Comparison of ENCODE assay signal across 35 mouse cellular contexts in genomic region chr5:147969566-147969965, GRCm38 (mm10).
"Had no signal": no experiment of that assay in that cellular context is flagged by ENCODE, and none has a peak within 500 bp of the region (broad histone marks: within the 10 kb centered on the region; RNA-seq: fewer than 3 reads in every experiment).

No protein-coding gene starts in this region.

- DNase-seq: heart, adult 2 months; heart, postnatal 10 days; heart, postnatal 14 days; heart, postnatal 36 days; heart, postnatal 4 days; kidney, adult 11 months; kidney, adult 18-20 months; kidney, adult 2 months; kidney, adult 8-10 months; kidney, adult 9 months; kidney, postnatal 10 days; kidney, postnatal 14 days; kidney, postnatal 25 days; kidney, postnatal 36 days; kidney, postnatal 4 days; layer of hippocampus, adult 9-11 months; layer of hippocampus, postnatal 36 days had no signal

- H3K27ac ChIP-seq: heart, adult 2 months; heart, embryonic 10.5 days; heart, embryonic 13.5 days; heart, embryonic 15.5 days; hindbrain, embryonic 10.5 days; hindbrain, embryonic 12.5 days; hindbrain, embryonic 14.5 days; hindbrain, embryonic 15.5 days; hindbrain, postnatal 0 days; intestine, embryonic 15.5 days; kidney, embryonic 15.5 days; kidney, postnatal 0 days had no signal

- H3K4me2 ChIP-seq: heart, embryonic 11.5 days; heart, embryonic 12.5 days; heart, embryonic 13.5 days; heart, embryonic 15.5 days; hindbrain, embryonic 12.5 days; hindbrain, embryonic 14.5 days; hindbrain, embryonic 15.5 days; intestine, embryonic 15.5 days; kidney, embryonic 15.5 days had no signal

- H3K27me3 ChIP-seq: heart, embryonic 12.5 days; heart, embryonic 15.5 days; hindbrain, embryonic 12.5 days; hindbrain, embryonic 15.5 days; intestine, embryonic 15.5 days; kidney, embryonic 15.5 days had no signal

- H3K9me3 ChIP-seq: heart, embryonic 10.5 days; heart, embryonic 13.5 days; heart, embryonic 15.5 days; hindbrain, embryonic 10.5 days; hindbrain, embryonic 12.5 days; hindbrain, embryonic 15.5 days; intestine, embryonic 15.5 days; kidney, embryonic 15.5 days had no signal

- H3K4me1 ChIP-seq: heart, embryonic 10.5 days; heart, embryonic 12.5 days; hindbrain, embryonic 10.5 days; hindbrain, embryonic 12.5 days; hindbrain, embryonic 15.5 days; intestine, embryonic 15.5 days; kidney, embryonic 15.5 days had no signal

- H3K9ac ChIP-seq: heart, embryonic 12.5 days; heart, embryonic 13.5 days; heart, embryonic 15.5 days; hindbrain, embryonic 12.5 days; hindbrain, embryonic 14.5 days; hindbrain, embryonic 15.5 days; intestine, embryonic 15.5 days; kidney, embryonic 15.5 days had no signal

- ATAC-seq: hindbrain, embryonic 16.5 days; hindbrain, postnatal 0 days; inflammation-experienced regulatory T-cells, adult 6 months; intestine, embryonic 15.5 days; intestine, embryonic 16.5 days; intestine, postnatal 0 days had no signal

- H3K4me3 ChIP-seq: heart, adult 2 months; heart, embryonic 10.5 days; heart, embryonic 12.5 days; heart, embryonic 13.5 days; heart, embryonic 15.5 days; hindbrain, embryonic 10.5 days; hindbrain, embryonic 12.5 days; hindbrain, embryonic 15.5 days; intestine, embryonic 15.5 days; kidney, embryonic 15.5 days; layer of hippocampus, adult 2 months had no signal

- H3K36me3 ChIP-seq: heart, embryonic 10.5 days; heart, embryonic 12.5 days; heart, embryonic 13.5 days; heart, embryonic 15.5 days; hindbrain, embryonic 10.5 days; hindbrain, embryonic 12.5 days; hindbrain, embryonic 15.5 days; intestine, embryonic 15.5 days; kidney, embryonic 15.5 days had no signal
